Mouse (Mus musculus): ENCODE data around the gene Nanog.

The Nanog gene

DNA sequence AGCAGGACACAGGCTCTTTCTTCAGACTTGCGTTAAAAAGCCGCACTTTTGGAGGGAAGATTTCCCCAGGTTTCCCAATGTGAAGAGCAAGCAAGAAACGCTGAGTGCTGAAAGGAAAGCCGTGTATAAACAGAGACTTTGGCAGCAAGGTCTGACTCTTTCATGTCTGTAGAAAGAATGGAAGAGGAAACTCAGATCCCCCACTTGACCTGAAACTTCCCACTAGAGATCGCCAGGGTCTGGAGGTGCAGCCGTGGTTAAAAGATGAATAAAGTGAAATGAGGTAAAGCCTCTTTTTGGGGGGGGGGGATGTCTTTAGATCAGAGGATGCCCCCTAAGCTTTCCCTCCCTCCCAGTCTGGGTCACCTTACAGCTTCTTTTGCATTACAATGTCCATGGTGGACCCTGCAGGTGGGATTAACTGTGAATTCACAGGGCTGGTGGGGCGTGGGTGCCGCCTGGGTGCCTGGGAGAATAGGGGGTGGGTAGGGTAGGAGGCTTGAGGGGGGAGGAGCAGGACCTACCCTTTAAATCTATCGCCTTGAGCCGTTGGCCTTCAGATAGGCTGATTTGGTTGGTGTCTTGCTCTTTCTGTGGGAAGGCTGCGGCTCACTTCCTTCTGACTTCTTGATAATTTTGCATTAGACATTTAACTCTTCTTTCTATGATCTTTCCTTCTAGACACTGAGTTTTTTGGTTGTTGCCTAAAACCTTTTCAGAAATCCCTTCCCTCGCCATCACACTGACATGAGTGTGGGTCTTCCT, at the start of gene Nanog:
TSS of gene Nanog (plus strand) at position 454 of the 765 bp plus-strand sequence.
- Histone ChIP-seq H3K36me3 (ENCODE audit: insufficient read depth, low read length) (peaks cover 29% of the 10 kb centered on the region), H3K27me3 (ENCODE audit: insufficient read depth, low read length) (no peaks in the 10 kb centered on the region), H3K9me3 (ENCODE audit: low read length) (no peaks in the 10 kb centered on the region), H3K4me1 (replicated peaks; ENCODE audit: low read depth, low read length) (peaks cover 42% of the 10 kb centered on the region), H3K4me3 (replicated peaks; ENCODE audit: low read length) (peak within 1 kb of the TSS; percentile 87)
- TF ChIP-seq POU5F1 (IDR thresholded peaks at IDR 0.05; ENCODE audit: borderline replicate concordance, low read length), result peak; percentile 95
- no peak for TF ChIP-seq NANOG (IDR thresholded peaks at IDR 0.05; ENCODE audit: borderline replicate concordance, low read length)

DNA sequence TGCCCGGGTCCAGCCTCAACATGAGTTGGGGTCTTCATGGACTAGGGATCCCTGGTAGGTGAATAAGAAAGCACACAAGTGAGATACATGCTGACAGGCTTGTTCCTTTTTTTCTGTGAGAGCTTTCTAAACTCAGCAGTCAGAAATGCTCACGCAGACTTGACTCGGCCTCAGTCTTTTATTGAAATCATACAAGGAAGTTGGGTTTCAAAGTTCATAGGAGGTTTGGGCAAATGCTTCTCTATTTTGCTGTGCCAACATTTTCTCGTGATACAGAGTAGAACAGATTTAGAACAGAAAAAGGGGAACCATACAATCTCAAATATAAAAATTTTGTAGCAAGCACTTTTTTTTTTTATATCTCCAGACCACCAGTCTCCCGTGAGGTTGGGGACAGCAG, 49.7 kb upstream of the Nanog start:
- TF ChIP-seq NANOG (IDR thresholded peaks at IDR 0.05; ENCODE audit: borderline replicate concordance, low read length) (no peak), POU5F1 (IDR thresholded peaks at IDR 0.05; ENCODE audit: borderline replicate concordance, low read length) (no peak), CTCF (conservative IDR thresholded peaks at IDR 0.05; ENCODE audit: low read length) (no peak)

DNA sequence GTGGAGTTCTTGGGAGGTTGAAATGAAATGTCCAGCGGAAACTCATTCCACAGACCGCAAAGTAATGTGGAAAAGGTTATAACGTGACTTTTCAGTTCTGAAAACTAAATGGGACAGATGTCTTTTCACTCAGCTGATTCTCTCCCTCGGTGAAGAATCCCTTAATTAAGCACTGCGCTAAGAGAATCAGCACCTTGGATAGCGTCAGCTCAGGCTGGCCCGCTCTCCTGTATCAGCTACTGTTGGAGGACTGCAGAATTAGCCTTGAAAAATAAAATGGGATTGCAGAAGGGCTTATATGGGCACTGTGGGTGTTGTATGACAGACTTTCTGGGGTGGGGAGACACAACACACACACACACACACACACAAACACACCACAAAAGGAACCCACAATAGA, 47.7 kb upstream of the Nanog start:
- no peak overlapping the region for H3K4me3 ChIP-seq (replicated peaks; ENCODE audit: low read length)
- TF ChIP-seq CTCF (conservative IDR thresholded peaks at IDR 0.05; ENCODE audit: low read length) (no peak), POU5F1 (IDR thresholded peaks at IDR 0.05; ENCODE audit: borderline replicate concordance, low read length) (no peak), NANOG (IDR thresholded peaks at IDR 0.05; ENCODE audit: borderline replicate concordance, low read length) (no peak)

More for the DNA sequence above, 49.7 kb upstream of the Nanog start:
- Histone ChIP-seq H3K9me3 (ENCODE audit: low read length) (no peaks in the 10 kb centered on the region), H3K27me3 (ENCODE audit: insufficient read depth, low read length) (no peaks in the 10 kb centered on the region), H3K36me3 (ENCODE audit: insufficient read depth, low read length) (no peaks in the 10 kb centered on the region), H3K4me1 (replicated peaks; ENCODE audit: low read depth, low read length) (peaks cover 59% of the 10 kb centered on the region), H3K4me3 (replicated peaks; ENCODE audit: low read length) (no peak overlapping the region)

DNA sequence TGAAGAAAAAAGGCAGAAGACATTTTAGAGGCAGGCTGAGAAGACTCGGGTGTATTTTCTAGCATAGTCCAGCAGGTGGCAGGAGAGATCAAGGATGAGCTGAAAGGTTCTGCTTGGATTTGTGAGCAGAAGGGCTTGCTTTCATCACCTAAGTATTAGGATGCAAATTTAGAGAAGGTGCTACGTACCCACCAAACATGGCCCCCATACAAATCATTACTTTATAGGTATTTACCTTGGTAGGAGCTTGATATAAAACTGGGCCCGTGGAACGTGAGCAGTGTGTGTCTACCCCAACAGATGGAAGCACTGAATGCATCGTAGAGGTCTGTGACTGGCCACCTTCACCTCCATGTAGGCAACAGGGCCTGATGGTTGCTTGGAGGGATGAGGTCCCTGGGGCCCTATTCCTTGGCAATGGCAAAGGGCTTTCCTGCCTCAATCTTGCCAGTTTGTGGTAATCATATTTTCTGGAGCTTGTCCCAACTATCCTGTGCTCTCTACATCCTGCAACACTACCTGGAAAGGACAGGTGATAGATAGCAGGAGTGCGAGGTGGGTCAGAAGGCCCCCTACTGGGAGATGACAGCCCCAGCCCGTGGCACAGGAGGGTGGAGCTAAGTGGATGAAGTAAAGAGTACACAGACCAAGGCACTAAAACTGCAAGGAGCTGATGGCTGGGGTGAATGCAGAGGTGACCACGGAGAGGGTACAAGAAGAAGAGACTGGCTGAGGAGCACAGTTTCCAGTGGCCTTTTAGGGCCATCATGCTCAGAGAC, 46.5 kb upstream of the Nanog start:
- no peaks in the 10 kb centered on the region for H3K9me3 ChIP-seq (ENCODE audit: low read length)
- H3K36me3 ChIP-seq (ENCODE audit: insufficient read depth, low read length), result no peaks in the 10 kb centered on the region
- peaks cover 61% of the 10 kb centered on the region for H3K4me1 ChIP-seq (replicated peaks; ENCODE audit: low read depth, low read length)
- H3K27me3 ChIP-seq (ENCODE audit: insufficient read depth, low read length), result no peaks in the 10 kb centered on the region
- no peak for TF ChIP-seq NANOG (IDR thresholded peaks at IDR 0.05; ENCODE audit: borderline replicate concordance, low read length)
- TF ChIP-seq CTCF (conservative IDR thresholded peaks at IDR 0.05; ENCODE audit: low read length), result peak; percentile 78
- 0 out of 2 replicates have a peak overlapping the region, but pooled peaks have one; percentile 35 for H3K4me3 ChIP-seq (replicated peaks; ENCODE audit: low read length)

More for the DNA sequence above, 47.7 kb upstream of the Nanog start:
- no peaks in the 10 kb centered on the region for H3K27me3 ChIP-seq (ENCODE audit: insufficient read depth, low read length)
- H3K4me1 ChIP-seq (replicated peaks; ENCODE audit: low read depth, low read length), result peaks cover 59% of the 10 kb centered on the region
- no peaks in the 10 kb centered on the region for H3K9me3 ChIP-seq (ENCODE audit: low read length)
- no peaks in the 10 kb centered on the region for H3K36me3 ChIP-seq (ENCODE audit: insufficient read depth, low read length)

DNA sequence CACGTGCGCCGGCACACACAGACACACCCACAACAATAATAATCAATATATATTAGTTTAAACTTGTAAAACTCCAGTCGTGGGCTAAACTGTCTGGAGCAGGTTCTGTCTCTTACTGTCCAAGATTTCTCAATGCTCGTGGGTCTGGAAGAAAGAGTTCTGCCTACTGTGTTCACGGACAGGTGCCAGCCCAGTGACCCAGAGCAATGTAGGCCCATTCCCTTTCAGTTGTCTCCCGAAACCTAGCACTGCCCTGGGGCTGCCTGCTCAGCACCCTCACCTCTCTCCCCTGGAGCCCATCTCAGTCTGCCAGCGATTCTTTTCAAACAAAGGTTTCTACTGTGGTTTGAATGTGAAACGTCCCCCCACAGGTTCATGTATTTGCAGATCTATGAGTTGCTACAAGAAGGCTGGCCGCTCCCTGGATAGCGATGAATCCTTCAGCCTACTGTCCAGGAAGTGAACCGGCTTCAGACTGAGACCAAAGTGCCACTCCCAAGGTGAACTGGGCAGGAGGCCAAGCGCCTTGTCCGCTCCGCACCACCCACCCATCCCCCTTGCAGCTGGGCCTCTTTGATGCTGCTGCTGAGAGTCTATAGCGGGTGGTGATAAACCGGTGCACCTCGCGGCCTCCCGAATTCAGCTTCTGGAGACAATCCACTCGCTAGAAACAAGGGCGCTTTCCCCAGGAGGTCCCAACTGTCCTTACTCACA, 44.6 kb upstream of the Nanog start:
- peak overlapping the region; percentile 63 for H3K4me3 ChIP-seq (replicated peaks; ENCODE audit: low read length)
- no peaks in the 10 kb centered on the region for H3K27me3 ChIP-seq (ENCODE audit: insufficient read depth, low read length)
- peaks cover 79% of the 10 kb centered on the region for H3K4me1 ChIP-seq (replicated peaks; ENCODE audit: low read depth, low read length)
- TF ChIP-seq CTCF (conservative IDR thresholded peaks at IDR 0.05; ENCODE audit: low read length) (no peak), NANOG (IDR thresholded peaks at IDR 0.05; ENCODE audit: borderline replicate concordance, low read length) (no peak), POU5F1 (IDR thresholded peaks at IDR 0.05; ENCODE audit: borderline replicate concordance, low read length) (no peak)
- H3K9me3 ChIP-seq (ENCODE audit: low read length), result no peaks in the 10 kb centered on the region
- H3K36me3 ChIP-seq (ENCODE audit: insufficient read depth, low read length), result no peaks in the 10 kb centered on the region

DNA sequence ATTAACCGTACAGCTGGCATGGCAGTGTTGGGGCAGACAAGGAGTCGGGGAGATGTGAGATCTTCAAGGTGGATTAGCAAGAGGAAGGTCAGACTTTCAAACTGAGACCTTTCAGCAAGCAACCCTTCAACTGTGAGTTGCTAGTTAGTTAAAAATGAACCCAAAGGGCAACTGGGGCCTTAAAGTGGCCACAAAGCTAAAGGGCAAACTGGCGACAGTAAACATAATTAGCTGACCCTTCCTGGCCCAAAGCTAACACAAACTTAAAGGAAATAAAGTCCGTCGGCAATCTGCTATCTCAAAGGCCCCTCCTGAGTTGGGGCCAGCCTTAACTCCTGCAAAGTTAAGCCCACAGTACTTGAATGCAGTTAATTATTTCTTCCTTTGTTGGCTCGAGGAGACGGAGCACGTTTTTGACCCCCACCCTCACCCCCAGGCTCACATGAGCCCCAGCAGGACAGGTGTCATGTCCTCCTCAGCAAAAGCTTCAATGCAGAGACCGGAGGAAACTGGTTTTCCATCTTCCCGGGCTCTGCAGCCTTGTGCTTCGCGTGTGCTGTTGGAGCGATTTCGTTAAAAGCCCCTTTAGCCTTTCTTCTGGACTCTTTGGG, 43.6 kb upstream of the Nanog start:
- H3K36me3 ChIP-seq (ENCODE audit: insufficient read depth, low read length), result no peaks in the 10 kb centered on the region
- no peaks in the 10 kb centered on the region for H3K27me3 ChIP-seq (ENCODE audit: insufficient read depth, low read length)
- peaks cover 88% of the 10 kb centered on the region for H3K4me1 ChIP-seq (replicated peaks; ENCODE audit: low read depth, low read length)
- no peaks in the 10 kb centered on the region for H3K9me3 ChIP-seq (ENCODE audit: low read length)
- peak overlapping the region; percentile 63 for H3K4me3 ChIP-seq (replicated peaks; ENCODE audit: low read length)
- TF ChIP-seq POU5F1 (IDR thresholded peaks at IDR 0.05; ENCODE audit: borderline replicate concordance, low read length) (no peak), CTCF (conservative IDR thresholded peaks at IDR 0.05; ENCODE audit: low read length) (no peak), NANOG (IDR thresholded peaks at IDR 0.05; ENCODE audit: borderline replicate concordance, low read length) (no peak)

DNA sequence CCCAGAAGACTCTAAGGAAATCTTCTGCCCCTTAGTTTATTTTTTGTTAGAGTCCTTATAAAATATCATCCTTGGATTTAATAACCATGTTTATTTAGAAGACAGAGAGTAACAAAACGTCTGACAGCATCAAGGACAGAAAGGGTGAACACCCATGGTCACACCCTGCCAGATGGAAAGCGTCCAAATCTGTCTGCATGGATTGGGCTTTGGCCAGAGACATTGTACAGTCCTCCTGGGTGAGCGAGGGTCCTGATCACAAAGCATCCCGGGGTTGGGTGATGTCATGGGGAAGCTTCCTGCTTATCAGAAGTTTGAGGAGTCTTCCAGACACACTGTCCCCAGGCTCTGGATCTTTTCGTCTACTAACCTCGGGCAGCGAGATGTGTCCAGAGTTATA, 41.4 kb upstream of the Nanog start:
- H3K4me3 ChIP-seq (replicated peaks; ENCODE audit: low read length), result peak overlapping the region; percentile 32; the same call in 1 of the 2 replicates
- TF ChIP-seq POU5F1 (IDR thresholded peaks at IDR 0.05; ENCODE audit: borderline replicate concordance, low read length), result no peak
- TF ChIP-seq NANOG (IDR thresholded peaks at IDR 0.05; ENCODE audit: borderline replicate concordance, low read length), result no peak
- TF ChIP-seq CTCF (conservative IDR thresholded peaks at IDR 0.05; ENCODE audit: low read length), result no peak
- H3K27me3 ChIP-seq (ENCODE audit: insufficient read depth, low read length), result no peaks in the 10 kb centered on the region
- peaks cover 94% of the 10 kb centered on the region for H3K4me1 ChIP-seq (replicated peaks; ENCODE audit: low read depth, low read length)
- H3K9me3 ChIP-seq (ENCODE audit: low read length), result no peaks in the 10 kb centered on the region
- no peaks in the 10 kb centered on the region for H3K36me3 ChIP-seq (ENCODE audit: insufficient read depth, low read length)

DNA sequence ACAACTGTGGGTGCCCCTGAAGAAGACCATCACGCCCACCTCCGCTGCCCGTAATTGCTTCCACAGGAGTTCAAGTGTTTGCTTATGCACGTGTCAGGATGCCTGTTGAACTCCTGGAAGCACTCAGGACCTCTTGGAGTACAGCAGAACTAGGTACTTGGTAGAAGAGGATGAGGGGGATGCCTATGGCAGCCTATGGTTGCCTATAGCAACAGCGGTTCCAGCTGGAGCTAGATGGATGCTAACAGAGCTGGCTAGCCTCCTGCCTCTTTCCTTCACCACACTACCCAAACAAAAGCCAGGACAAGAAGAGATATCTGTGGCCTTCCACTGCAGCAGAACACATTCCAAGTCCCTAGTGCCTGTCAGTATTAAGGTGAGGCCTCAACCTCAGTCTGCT, 39.6 kb upstream of the Nanog start:
- H3K4me1 ChIP-seq (replicated peaks; ENCODE audit: low read depth, low read length), result peaks cover 82% of the 10 kb centered on the region
- H3K4me3 ChIP-seq (replicated peaks; ENCODE audit: low read length), result peak overlapping the region; percentile 65
- no peaks in the 10 kb centered on the region for H3K36me3 ChIP-seq (ENCODE audit: insufficient read depth, low read length)
- TF ChIP-seq CTCF (conservative IDR thresholded peaks at IDR 0.05; ENCODE audit: low read length) (no peak), NANOG (IDR thresholded peaks at IDR 0.05; ENCODE audit: borderline replicate concordance, low read length) (no peak), POU5F1 (IDR thresholded peaks at IDR 0.05; ENCODE audit: borderline replicate concordance, low read length) (no peak)
- no peaks in the 10 kb centered on the region for H3K27me3 ChIP-seq (ENCODE audit: insufficient read depth, low read length)
- H3K9me3 ChIP-seq (ENCODE audit: low read length), result no peaks in the 10 kb centered on the region
